Mouse (Mus musculus) thymus, adult 18-20 months (tissue): ENCODE measurements around the gene Gabrg3.

Experiments
- DNase-seq, 2 experiments: peaks; one replicate each; pipeline ENCODE4 v3.0.0; 2022; ENCODE audit warnings: mixed read lengths in 2 of 2

Gabrg3 gene

GRCm38 (mm10) chr7:57386517-57387340 is at the start of gene Gabrg3:
TSS of gene Gabrg3 (minus strand) at chr7:57387188.
- no peak for DNase-seq

GRCm38 (mm10) chr7:57422675-57423074 is 35.7 kb upstream of the Gabrg3 start:
- no peak for DNase-seq

- no peak for DNase-seq
These were observed 34.1 kb upstream of the Gabrg3 start for GRCm38 (mm10) chr7:57421044-57421443.

- no peak for DNase-seq
These were observed 32.4 kb upstream of the Gabrg3 start, which contains the start of gene Gabrb3 for GRCm38 (mm10) chr7:57419392-57419791. TSS of gene Gabrb3 (plus strand) at chr7:57419692.

GRCm38 (mm10) chr7:57412896-57413295 is 25.9 kb upstream of the Gabrg3 start:
- no peak for DNase-seq

GRCm38 (mm10) chr7:57411163-57411562 is 24.2 kb upstream of the Gabrg3 start:
- DNase-seq: no peak

- no peak for DNase-seq
These were observed 6.6 kb upstream of the Gabrg3 start for GRCm38 (mm10) chr7:57393551-57393950.

- no peak for DNase-seq
These were observed 3.1 kb upstream of the Gabrg3 start for GRCm38 (mm10) chr7:57390046-57390445.

- DNase-seq: no peak
These were observed 310 bp upstream of the Gabrg3 start for GRCm38 (mm10) chr7:57387341-57387654.

GRCm38 (mm10) chr7:57384112-57384511 is 2.9 kb downstream of the Gabrg3 start:
- no peak for DNase-seq

- DNase-seq: no peak
These were observed 21.0 kb downstream of the Gabrg3 start for GRCm38 (mm10) chr7:57366013-57366390.

GRCm38 (mm10) chr7:57365134-57366012 is 21.6 kb downstream of the Gabrg3 start:
- DNase-seq: no peak

- DNase-seq: no peak
These were observed 23.2 kb downstream of the Gabrg3 start for GRCm38 (mm10) chr7:57363812-57364211.

GRCm38 (mm10) chr7:57357871-57358540 is 29.0 kb downstream of the Gabrg3 start:
- DNase-seq: no peak

GRCm38 (mm10) chr7:57356565-57357301 is 30.3 kb downstream of the Gabrg3 start:
- DNase-seq: no peak

GRCm38 (mm10) chr7:57348774-57349173 is 38.2 kb downstream of the Gabrg3 start:
- DNase-seq: no peak

GRCm38 (mm10) chr7:57341910-57342309 is 45.1 kb downstream of the Gabrg3 start:
- DNase-seq: no peak

- no peak for DNase-seq
These were observed 55.8 kb downstream of the Gabrg3 start for GRCm38 (mm10) chr7:57331211-57331610.

GRCm38 (mm10) chr7:57330240-57330639 is 56.7 kb downstream of the Gabrg3 start:
- no peak for DNase-seq

- DNase-seq: no peak
These were observed 62.5 kb downstream of the Gabrg3 start for GRCm38 (mm10) chr7:57324473-57324872.

GRCm38 (mm10) chr7:57322086-57322485 is 64.9 kb downstream of the Gabrg3 start:
- no peak for DNase-seq

GRCm38 (mm10) chr7:57314971-57315370 is 72.0 kb downstream of the Gabrg3 start:
- DNase-seq: no peak

GRCm38 (mm10) chr7:57312018-57312417 is 75.0 kb downstream of the Gabrg3 start:
- DNase-seq: no peak
